Mouse (Mus musculus) CD4-positive, CD25-positive, alpha-beta regulatory T cell, adult 2 months (primary cell): ENCODE measurements at regions not wholly inside any gene's neighbourhood (a gene's known extent, or its start where the extent isn't known, plus 50 kb on each side); places are given as distances from the start of the nearest gene placed in this dataset.
A peak's percentile ranks its signal among the peaks of the same experiment; 100 is the strongest.
"Not testable (repeated sequence)": the region's sequence is repeated elsewhere in the genome, so short reads cannot be mapped to it uniquely, and the experiment has no call there.

ENCODE experiments used
- DNase-seq: peaks from one replicate; pipeline ENCODE4 v3.0.0-alpha.2; 2012; ENCODE audit warnings: low read depth, low spot score

DNA sequence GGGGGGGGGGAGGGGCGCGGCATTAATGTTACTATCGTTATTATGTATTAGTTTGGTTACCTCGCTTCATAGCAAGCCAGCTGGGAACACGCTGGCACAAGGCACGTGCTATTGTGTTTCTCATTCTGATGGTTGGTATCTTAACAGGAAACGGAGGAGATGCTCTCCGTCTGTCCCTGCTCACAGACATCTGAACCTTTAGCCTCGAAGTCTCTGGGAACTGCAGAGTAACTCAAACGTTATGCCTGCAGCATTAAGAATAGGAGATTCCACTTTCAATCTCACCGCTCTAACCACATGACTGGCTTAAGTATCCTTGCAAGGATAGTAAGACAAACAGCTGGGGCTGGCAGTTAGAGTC, 80.0 kb downstream of the Nfkbiz start:
- DNase-seq = peak; percentile 37

DNA sequence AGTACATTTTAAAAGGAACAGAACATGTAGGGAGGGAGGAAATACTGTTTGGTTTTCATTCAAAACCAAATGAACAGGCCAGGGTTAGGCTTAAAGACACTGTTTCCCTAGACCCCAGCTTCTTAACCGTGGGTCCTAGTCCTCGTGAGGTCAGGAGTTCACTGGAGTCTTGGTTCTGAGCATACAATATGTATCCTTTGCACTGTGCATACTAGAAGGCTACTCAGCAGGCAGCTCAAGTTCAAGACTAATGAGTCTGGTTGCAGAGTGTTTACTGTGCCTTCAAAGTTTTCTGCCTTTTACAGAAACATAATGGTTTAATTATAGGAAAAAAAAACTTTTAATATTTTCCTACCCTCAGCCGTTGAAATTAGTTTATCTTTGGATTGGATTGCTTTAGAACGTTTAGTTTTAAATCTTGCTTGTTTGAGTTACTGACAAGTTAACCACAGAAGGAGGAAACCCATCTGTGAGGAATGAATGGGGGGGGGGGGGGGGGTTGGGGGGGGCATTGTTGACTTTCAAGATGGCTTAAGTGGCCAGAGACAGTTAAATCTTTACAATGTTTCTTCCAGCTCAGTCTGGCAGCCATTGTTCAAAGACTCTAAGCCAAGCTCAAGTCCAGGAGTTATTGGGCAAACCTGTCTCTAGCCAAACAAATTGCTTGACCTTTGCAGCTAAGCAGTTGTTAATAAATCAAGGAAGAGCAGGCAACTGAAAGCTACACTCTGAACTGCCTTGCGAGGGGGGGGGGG, 80.6 kb downstream of the Nfkbiz start:
- no peak for DNase-seq

DNA sequence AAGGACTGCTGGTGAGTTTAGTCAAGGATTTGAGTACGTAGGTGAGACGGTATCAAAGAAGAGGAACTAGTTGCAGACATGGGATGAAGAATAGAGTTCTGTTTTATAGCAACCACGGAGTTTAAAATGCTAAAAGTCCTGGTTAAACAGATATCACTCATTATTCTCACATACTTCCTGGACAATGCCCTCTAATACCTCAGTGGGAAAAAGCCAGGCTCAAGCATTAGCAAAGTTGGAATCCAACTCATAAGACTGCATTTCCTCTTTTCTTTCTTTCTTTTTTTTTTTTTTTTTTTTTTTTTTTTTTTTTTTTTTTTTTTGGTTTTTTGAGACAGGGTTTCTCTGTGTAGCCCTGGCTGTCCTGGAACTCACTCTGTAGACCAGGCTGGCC, 81.3 kb downstream of the Nfkbiz start:
- DNase-seq = not testable (repeated sequence)

DNA sequence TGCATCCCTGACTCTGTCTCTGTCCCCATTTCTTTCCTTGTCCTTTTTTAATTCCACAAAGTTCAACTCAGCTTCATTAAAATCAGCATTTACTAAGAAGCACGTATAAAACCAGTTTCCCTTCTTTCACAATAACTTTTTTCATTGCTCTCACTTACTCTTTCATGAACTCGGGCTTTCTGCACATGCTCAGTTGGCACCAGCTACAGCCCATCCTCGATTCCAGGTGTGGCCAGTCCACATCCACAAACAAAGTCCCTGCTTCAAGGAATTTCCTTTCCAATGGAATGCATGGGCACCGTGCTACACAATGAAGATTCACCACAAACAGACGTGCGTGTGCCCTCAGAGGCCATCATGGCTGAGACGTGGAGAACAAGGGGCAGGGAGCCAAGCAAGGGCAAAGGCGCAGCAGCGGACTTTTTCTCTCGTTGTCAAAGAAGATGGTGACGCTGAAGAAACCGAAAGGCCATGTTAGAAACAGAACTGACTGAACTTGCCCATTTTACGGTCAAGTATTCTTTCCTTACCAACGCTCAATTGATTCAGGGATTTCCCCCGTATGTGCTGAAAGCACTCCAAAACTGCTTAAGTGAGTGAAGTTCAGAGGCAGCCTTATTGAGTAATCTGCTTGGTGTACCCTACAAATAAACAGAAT, 81.8 kb downstream of the Nfkbiz start:
- peak; percentile 51 for DNase-seq

DNA sequence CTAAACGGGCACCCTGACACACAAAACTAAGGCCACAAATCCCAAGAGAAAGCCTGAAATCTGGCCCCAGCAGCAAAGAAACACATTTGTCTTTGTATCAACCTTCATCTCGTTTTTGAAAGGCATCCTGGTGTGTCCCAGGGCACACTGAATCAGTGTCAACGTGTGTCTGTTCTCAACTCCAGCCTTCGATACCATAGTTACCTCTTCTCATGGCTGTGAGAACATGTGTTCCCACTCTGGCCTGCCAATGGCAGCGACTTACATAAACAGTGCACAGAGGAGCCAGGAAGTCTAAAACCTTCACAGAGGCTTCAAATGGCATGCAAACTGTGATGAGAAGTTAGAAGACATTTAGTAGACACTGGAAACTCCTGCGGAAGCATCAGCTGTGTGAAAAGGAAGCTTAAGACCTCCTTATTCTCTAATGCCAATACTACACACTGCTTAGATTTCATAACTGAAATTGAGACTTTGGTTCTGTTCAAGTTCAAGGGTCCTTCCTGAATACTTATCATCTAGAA, 83.3 kb downstream of the Nfkbiz start:
- no peak for DNase-seq

DNA sequence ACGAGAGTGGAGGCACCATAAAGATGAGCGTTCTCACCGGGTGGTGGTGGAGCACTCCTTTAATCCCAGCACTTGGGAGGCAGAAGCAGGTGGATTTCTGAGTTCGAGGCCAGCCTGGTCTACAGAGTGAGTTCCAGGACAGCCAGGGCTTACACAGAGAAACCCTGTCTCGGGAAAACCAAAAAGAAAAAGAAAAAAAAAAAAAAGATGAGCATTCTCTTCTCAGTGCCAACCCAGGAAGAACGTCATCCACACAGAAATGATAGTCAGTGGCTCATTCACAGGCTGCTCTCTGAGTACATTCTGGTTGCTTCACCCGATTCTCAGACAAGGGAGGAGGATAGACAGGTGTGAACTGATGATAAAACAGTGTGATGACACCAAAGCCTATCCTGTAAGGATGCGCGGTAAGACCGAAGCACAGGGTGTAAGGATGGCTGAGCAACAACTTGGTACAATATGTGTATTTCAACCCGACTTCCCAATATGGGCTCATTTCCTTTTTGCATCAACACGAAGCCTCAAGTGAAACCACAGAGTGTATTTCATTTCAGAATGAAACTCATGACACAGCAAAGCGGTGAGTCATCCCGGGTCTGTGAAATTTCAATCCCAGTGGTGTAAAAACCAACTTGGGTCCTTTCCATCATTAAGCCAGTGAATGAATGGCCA, 84.5 kb downstream of the Nfkbiz start:
- peak; percentile 79 for DNase-seq

DNA sequence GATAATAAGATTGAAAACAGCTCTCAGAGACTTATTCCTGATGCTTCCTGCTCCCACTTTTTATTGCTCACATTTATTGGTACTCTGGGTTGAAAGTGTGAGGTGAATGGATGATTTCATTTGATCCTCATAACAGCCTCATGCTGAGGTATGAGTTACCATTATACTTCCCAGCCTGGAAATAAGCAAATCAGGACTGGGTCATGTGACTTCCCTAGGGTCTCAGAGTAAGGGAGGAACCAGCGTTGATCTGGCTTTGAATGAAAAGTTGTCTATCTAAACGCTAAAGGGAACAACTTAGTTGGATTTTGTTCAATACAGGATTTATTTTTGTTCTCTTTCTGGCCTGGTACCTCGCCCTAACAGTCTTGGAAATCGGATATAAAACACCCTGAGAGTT, 85.3 kb downstream of the Nfkbiz start:
- no peak for DNase-seq

DNA sequence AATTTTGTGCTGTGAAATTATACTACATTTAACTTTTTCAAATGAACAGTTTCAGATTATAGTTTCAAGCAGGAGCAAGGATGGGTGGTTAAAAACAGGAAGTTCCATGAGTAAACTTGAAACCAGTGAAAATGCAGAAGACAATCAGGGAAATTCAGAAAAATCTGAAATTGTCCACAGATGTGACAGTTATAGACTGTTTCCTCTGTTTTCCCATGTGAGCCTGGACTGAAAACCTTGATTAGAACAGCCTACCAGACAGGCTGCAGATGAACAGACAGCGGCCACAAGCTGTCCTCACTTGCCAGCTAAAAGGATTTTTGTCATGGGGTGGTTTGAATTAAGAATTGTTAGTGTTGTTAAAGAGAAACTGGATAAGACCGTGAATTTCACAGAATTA, 91.4 kb downstream of the Nfkbiz start:
- DNase-seq = peak; percentile 27

DNA sequence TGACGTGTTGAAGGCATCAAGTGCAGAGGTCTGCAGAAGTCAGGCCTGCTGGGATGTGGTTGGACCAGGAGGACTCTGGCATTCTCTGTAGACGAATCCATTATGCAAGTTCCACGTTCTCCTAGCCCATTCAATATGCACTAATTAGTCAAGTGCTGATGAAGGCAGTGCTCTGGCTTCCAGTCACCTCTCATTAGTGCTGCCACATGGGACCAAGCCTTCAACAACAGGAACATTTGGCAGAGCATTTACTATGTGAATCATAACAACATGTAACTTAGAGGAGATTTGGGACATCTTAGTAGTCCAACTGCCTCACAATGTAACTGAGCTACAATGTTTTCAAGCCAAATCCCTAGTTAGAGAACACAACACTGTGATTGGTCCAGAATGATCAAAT, 92.5 kb downstream of the Nfkbiz start:
- DNase-seq = no peak

DNA sequence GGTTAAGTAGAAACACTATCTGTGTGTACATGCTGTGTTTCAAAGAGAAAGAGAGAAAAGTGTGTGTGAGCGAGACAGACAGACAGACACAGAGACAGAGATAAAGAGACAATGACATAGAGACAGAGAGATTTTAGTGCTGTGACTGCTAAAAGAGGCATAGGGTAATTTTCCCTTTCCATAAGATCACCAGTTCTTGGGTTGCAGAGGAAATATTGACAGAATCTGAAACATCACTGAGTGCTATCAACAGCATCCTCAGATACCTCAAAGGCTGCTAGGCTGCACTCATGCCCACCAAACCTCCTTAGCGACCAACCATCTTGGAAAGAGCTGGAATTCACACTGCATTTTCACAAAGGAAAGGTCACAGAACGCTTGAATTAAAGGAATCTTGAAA, 93.6 kb downstream of the Nfkbiz start:
- no peak for DNase-seq

DNA sequence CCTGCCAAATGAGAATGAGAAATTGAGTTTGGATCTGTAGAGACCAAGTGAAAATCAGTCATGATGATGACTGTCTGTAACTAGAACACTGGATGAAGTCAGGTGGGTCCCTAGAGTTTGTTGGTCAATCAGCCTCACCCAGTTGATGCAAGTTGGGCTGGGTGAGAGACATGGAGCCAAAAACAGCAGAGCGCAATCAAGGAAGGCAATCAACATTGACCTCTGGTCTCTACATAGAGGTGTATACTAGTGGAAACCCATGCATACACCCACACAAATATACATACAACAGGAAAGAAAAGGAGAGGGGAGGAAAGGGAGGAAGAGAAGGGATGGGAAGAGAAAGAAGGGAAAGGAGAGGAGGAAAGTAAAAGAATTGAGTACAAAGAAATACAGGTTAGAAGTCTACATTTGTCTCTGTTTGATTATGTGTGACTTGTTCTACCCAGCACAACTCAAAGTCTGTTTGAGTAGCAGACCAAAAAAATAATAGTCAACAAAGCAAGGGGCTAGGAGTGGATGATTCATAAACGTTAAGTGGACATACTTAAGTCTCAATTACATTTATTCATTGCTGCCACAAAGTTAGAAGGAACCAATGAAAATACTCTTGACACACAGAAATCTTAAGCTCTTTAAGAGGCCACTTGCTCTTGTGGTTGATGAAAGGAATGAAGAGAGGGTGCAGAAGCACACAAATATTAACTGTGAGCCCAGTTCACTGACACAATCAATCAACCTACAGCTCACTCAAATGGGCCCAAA, 97.4 kb downstream of the Nfkbiz start:
- no peak for DNase-seq

DNA sequence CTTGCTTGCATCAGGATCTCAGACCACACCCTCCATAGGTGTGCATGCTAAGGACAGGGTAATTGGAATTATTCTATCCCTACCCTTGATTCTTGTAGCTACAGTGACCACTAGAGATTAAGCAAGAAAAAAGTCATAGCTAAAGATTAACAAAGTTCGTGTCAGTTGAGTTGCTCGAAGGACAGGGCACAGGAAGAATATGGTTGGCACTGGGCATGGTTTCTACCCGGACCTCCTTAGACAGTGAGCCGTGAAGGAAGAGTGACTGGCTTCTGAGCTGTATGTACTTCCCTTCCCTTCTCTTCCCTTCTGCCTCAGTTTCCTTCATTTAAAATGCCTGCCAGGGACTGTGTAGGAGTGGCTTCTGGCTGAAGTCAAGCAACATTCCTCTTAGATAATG, 100.0 kb downstream of the Nfkbiz start:
- DNase-seq = no peak

DNA sequence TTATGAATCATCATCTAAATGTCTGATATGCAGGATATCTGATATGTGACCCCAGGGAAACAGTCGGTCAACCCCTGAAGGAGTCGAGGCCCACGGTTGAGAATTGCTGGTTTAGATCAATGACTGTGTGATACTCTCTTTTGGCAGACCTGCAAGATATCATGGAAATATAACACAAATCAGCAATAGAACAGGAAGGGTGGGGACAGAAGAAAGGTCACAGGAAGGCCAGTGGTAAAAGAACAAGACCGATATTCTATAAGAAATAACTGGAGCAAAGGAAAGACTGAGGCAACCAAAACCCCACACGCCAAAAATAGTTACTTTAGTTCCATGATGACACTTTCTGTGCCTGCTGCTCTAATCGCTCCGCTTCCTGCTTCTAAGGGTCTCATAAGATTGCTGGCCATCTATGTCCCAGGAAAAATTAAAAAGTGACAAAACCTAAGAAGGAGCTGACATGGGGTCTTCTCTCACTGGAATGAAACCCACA, 103.2 kb downstream of the Nfkbiz start:
- peak; percentile 14 for DNase-seq

DNA sequence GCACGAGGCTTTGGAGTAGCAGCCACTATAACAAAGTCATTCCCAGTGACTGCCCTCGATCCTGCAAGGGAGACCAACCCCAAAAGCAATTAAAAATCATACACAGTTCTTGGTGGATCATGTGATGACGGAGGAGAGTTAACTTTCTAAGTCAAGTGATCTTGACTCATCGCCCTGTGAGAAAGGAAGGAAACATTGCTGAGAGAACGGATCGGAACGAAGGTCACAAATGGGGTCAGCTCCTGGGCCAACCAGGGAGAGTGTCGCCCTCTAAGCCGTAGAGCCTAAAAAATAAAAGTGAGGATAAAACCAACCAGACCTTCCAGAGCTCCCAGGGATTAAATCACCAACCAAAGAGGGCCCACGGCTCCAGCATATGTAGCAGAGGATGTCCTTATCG, 104.4 kb downstream of the Nfkbiz start:
- DNase-seq = peak; percentile 22

DNA sequence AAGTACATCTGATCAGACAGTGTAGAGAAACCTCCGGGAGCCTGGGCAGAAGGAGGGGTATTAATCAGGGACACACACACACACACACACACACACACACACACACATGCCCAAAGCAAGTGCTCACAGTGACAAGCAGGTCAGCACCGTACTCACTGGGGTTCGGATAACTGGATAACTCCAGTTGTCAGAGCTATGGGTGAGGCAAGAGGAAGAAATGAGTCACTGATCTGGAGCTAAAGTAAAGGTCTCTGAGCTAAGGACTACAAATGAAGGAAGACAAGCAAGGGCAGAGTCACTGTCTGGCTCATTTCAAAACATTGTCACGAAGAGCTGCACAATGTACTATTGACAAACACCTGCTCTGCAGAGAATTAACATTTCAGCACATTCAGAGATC, 104.9 kb downstream of the Nfkbiz start:
- DNase-seq = peak; percentile 47

DNA sequence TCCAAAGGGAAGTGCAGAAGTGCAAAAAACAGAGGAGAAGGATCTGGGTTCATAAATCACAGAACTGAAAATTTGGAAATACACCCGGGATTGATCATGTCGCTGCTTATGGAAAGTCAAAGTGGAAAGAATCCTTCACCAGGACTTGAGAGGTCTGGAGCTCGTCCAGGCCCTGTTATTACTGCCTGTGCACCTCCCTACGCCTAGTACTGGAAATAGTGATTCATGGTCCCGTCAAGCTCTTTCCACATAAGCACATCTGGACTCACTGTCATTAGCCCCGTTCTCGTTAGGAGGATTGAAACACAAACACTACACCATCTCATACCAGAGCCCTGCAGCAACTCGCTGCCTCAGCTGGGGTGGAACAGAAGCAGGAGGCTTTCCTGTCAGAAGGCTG, 107.7 kb downstream of the Nfkbiz start:
- DNase-seq = peak; percentile 21

DNA sequence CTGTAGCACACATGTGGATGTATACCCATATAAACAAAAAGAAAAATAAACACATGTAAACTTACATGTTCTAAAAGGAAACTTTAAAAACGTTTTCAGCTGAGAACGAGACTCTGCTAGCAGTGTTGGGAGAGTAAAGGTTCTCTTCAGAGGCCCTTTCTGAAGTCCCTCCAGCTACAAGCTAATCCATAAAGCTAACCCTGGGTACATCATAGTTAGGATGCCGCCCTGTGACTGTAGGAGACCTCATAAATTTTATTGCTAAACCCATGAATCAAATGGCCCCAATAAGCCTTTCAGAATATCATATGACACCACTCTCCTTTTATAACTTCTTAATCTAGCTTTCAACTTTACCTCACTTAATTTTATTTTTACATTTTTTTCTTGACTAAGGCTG, 112.2 kb downstream of the Nfkbiz start:
- no peak for DNase-seq

DNA sequence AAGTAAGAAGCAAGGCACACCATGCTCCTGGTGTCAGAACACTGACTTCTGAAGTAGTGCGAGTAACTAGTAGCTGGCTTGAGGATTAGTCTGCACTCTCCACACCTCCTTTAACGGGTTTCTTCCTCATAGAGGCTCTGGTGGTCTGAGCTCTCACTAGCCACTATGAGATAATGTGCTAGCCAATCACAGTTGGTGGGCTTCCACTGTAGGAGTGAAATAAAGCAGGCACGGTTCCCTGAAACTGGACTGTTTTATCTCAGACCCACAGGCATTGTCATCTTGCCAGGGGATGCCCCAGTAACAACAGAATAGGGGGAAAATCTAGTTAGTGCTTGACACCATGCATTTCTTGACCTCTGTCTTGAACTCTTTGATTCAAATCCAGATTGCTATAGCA, 118.3 kb downstream of the Nfkbiz start:
- DNase-seq = no peak

DNA sequence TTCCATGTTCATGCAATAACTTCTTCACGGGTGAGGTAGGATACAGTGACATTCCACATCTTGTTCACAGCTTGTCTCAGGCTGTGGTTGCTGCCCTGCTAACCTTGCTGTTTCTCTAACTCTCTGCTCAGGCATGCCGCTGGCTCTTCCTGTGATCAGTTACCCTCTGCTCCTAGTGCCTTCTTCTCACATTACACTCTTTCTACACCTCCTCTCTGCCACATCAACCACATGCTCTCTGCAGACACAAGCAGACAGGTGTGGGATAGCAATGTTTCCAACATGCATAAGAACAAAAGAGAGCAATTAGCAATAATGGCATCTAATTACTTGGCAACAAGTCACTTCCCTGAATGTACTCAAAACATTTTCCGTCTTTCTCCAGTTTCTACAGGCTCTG, 128.7 kb downstream of the Nfkbiz start:
- no peak for DNase-seq

DNA sequence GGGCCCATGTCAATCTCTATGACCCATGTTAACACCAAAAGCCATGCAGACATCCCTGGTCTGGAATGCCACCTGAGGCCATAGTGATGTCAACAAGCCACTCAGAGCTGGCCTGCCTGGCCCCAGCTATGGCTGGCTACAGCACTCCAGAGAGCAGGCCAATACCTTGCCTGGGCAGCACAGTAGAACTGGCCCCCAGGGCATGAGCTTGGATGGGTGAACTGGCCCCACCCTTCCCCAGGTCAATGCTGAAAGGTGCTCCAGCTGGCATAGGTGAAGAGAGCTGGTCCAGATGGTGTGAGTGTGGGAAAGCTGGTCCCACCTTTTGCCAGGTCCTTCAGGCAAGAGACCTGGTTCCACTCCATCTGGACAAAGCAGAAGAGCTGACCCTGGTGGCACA, 132.2 kb downstream of the Nfkbiz start:
- DNase-seq = no peak

DNA sequence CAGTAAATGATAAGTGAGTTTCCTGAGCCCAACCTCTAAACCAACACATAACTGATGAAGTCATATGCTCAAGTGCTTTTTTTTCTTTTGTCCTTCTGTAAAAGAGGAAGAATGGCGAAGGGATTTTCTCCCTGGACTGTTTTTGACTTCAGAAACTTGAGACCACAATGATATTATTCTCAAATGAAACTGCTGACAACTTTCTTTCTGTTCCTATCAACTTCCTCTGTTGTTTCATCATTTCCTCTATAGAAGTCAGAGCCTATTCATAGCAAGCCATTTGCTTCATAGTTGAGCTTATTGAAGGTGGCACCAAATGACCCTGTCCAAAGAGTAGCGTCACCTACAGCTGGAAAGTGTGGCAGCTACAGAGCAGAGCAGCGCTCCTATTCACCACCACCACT, 140.2 kb downstream of the Nfkbiz start:
- DNase-seq = peak; percentile 17

DNA sequence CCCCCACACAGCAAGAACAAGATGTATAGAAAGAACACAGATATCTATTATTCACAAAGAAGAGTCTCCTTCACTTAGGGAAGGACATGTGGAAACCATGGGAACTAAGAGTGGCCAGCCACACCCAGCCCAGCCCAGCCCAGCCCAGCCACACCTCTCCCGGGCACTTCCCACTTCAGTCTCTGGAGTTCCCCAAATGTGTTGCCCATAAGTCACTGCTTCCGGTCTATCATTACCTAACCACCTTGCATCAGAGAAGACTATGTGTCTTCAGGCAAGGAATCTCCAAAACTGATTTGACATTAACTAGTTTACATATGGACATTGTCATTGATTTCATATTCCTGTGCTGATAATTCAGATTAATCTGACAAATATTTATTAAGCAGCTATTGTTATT, 147.6 kb downstream of the Nfkbiz start:
- DNase-seq = no peak
